Mouse (Mus musculus) myocyte (in vitro differentiated cells): ENCODE measurements around the gene Srsf4.

Experiments
- MAX ChIP-seq: IDR thresholded peaks from one replicate; pipeline ENCODE4 v1.6.1; 2011; ENCODE audit warnings: low read depth, mild to moderate bottlenecking, control low read depth
- MYOD1 ChIP-seq, 3 experiments: IDR thresholded peaks; one replicate each; pipeline ENCODE4 v1.6.1; 2011; ENCODE audit warnings: control low read depth in 2 of 3, low read depth in 2 of 3, mild to moderate bottlenecking in 2 of 3, moderate library complexity in 1 of 3; ENCODE audit not compliant: insufficient read length in 2 of 3, control insufficient read depth in 1 of 3
- POLR2A ChIP-seq: IDR thresholded peaks from one replicate; pipeline ENCODE4 v1.6.1; 2011; ENCODE audit warnings: low read depth, mild to moderate bottlenecking, control low read depth, moderate library complexity; ENCODE audit not compliant: insufficient read length
- USF1 ChIP-seq: IDR thresholded peaks from one replicate; pipeline ENCODE4 v1.6.1; 2011; ENCODE audit warnings: low read depth, mild to moderate bottlenecking, control low read depth, moderate library complexity

DNA sequence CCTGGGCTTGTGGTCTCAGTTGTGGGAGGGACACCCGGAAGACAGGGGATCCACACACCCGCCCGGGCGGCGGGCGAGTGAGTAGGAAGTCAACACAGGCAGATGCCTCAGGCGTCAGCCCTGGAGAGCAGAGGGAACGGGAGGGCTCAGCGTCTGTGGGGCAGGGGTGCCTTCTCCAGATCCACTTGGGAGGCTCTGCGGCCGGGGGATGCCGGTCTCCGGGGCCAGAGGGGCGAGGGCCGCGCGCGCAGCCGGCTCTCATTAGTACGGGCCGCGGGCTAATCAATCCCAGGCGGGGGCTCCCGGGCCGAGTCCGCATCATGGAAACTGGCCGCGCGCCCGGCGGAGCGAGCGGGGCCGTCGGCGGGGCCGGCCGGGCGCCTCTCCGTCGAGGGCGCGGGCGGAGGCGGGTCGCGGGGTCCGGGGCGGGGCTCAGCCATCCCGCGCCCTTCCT, 46.8 kb downstream of the Srsf4 start:
- TF ChIP-seq POLR2A (no peak), USF1 (no peak), MYOD1 (IDR thresholded peaks at IDR 0.05; ENCODE audit: control insufficient read depth in 1 of 3, insufficient read length in 2 of 3, low read depth in 2 of 3) (no peak), MAX (no peak)
